Mouse (Mus musculus) midbrain, postnatal 0 days (tissue): ENCODE data around the gene Harbi1. TPM values are rescaled to one million over a fixed set of nuclear protein-coding genes. Genes with fewer than 3 reads are reported as not detected.

ENCODE experiments used
- ATAC-seq: fragments of 200-750 bp; cut with Nextera tagmentation; 2 replicates; pipeline ENCODE4 v1.8.0; 2017; ENCODE audit warnings: moderate number of reproducible peaks, mild to moderate bottlenecking, moderate TSS enrichment, moderate library complexity; ENCODE audit not compliant: low FRiP score
- DNase-seq: peaks from one replicate; pipeline ENCODE4 v3.0.0-alpha.2; 2015; ENCODE audit warnings: low spot score
- H3K27ac ChIP-seq: fragments of 300-500 bp; sonication (generic); 2 replicates; pipeline ENCODE4 v1.5.1; 2014; ENCODE audit warnings: low read depth, mild to moderate bottlenecking, low read length, mixed read lengths
- H3K27me3 ChIP-seq: fragments of 300-500 bp; sonication (generic); 2 replicates; pipeline ENCODE4 v1.6.1; 2014; ENCODE audit warnings: low read length, control low read depth, mixed read lengths; ENCODE audit not compliant: insufficient read depth
- H3K36me3 ChIP-seq: fragments of 300-500 bp; sonication (generic); 2 replicates; pipeline ENCODE4 v1.6.1; 2014; ENCODE audit warnings: low read length, control low read depth, mixed read lengths; ENCODE audit not compliant: insufficient read depth
- H3K4me1 ChIP-seq: fragments of 300-500 bp; sonication (generic); 2 replicates; pipeline ENCODE4 v1.6.1; 2014; ENCODE audit warnings: mild to moderate bottlenecking, control low read depth, antibody characterized with exemption, low read length, mixed read lengths; ENCODE audit not compliant: insufficient read depth
- H3K4me2 ChIP-seq: fragments of 300-500 bp; sonication (generic); 2 replicates; pipeline ENCODE4 v1.6.1; 2014; ENCODE audit warnings: low read depth, mild to moderate bottlenecking, low read length, mixed read lengths; ENCODE audit not compliant: poor library complexity, severe bottlenecking
- H3K4me3 ChIP-seq: fragments of 300-500 bp; sonication (generic); 2 replicates; pipeline ENCODE4 v1.5.1; 2014; ENCODE audit warnings: low read depth, mild to moderate bottlenecking, low read length, moderate library complexity
- H3K9ac ChIP-seq: fragments of 300-500 bp; sonication (generic); replicated peaks from 2 replicates; pipeline ENCODE4 v1.6.1; 2014; ENCODE audit warnings: mild to moderate bottlenecking, low read length, moderate library complexity, mixed read lengths; ENCODE audit not compliant: poor library complexity, severe bottlenecking
- H3K9me3 ChIP-seq: fragments of 300-500 bp; sonication (generic); 2 replicates; pipeline ENCODE4 v1.6.1; 2016; ENCODE audit warnings: low read length, control low read depth
- CTCF ChIP-seq: IDR thresholded peaks from 2 replicates; pipeline ENCODE4 v1.5.1; 2016; ENCODE audit warnings: antibody characterized with exemption, mild to moderate bottlenecking
- WGBS: fragments of 180-500 bp; shearing (Covaris S2); extraction: QIAGEN DNeasy Blood & Tissue Kit; methylation state at CpG from one replicate; pipeline ENCODE4 v1.1.7; 2014; 5-methylcytosine and 5-hydroxymethylcytosine counted together
- polyA plus RNA-seq: library from polyadenylated mRNA; unstranded; fragments of >200 nt; fragmentation: Nextera tagmentation; extraction: Ambion mirVana; gene quantifications from 2 replicates; pipeline ENCODE4 v1.2.1, GENCODE M21; 2015
- total RNA-seq: library from RNA; depleted of rRNA; stranded (reverse); fragments of >200 nt; gene quantifications from 2 replicates; pipeline ENCODE4 v1.2.3, GENCODE M21; 2014

Gene Harbi1
- total and polyA plus RNA-seq, 2 experiments from 2014 or later: 11.7 to 12.3 TPM

DNA sequence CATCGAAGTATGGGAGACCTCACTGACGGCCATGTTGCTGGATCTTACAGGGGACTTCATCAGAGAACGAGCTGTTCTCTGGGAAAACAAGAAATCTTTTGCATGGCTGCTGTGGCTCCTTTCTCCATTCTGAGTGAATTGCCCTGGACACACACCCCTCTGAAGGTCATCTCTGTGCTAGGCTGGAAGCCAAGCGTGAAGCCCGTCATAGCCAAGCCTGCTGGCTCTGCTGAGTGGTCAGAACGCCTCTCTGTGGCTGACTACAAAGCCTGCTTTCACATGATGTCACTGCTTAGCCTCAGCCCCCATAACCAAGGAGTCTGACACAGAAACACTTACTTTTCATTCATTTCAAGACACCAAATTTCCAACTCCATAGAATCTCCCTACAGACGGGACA, 21.2 kb upstream of the Harbi1 start:
- Histone ChIP-seq H3K4me3 (no peak overlapping the region), H3K27me3 (no peaks in the 10 kb centered on the region), H3K9ac (no peak overlapping the region), H3K4me2 (no peak overlapping the region), H3K27ac (no peak overlapping the region), H3K4me1 (no peaks in the 10 kb centered on the region), H3K36me3 (peaks cover 38% of the 10 kb centered on the region), H3K9me3 (no peaks in the 10 kb centered on the region)
- ATAC-seq (no peak), DNase-seq (no peak)
- no peak for TF ChIP-seq CTCF
- WGBS: 83% methylated on average over 7 of the region's 7 CpGs

DNA sequence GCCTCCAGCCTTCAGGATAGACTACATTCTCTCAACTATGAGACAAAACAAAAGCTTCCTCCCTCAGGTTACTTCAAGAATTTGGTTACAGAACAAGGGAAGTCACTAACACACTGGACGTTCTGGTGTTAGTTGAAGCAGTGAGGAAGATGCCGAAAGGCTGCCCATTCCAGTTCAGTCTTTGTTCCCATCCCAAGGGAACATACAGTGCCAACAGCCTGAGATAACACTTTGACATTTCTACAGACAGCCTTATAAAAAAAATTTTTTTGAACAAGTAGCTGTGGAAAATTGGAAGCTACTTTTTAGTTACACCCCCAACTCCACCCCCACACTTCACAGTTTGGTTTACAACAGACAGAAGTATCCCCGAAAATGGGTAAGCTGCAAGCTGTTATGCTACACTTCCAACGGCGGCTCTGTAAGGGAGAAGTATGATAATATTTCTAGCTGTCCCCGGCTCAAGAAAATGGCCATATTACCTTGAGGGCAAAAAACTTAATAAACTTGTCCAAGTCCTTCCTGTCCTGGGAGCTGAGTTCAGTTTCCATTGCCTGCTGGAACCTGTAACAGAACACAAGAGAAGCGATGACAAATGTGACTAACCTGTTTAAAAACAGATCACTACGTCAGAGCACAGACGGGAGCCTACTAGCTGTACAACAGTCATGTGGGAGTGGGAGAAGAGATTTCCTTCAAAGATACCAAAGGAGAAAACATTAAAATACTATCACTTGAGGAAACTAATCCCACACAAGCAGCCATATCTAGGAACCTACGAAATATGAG, 15.0 kb upstream of the Harbi1 start:
- DNase-seq: no peak
- Histone ChIP-seq H3K9ac (no peak overlapping the region), H3K27ac (no peak overlapping the region), H3K27me3 (no peaks in the 10 kb centered on the region), H3K4me2 (no peak overlapping the region), H3K9me3 (no peaks in the 10 kb centered on the region), H3K4me1 (no peaks in the 10 kb centered on the region), H3K36me3 (peaks cover 7% of the 10 kb centered on the region; the same call in 1 of the 2 replicates), H3K4me3 (no peak overlapping the region)
- WGBS: 92% methylated on average over 10 of the region's 10 CpGs
- no peak for ATAC-seq
- TF ChIP-seq CTCF: no peak

DNA sequence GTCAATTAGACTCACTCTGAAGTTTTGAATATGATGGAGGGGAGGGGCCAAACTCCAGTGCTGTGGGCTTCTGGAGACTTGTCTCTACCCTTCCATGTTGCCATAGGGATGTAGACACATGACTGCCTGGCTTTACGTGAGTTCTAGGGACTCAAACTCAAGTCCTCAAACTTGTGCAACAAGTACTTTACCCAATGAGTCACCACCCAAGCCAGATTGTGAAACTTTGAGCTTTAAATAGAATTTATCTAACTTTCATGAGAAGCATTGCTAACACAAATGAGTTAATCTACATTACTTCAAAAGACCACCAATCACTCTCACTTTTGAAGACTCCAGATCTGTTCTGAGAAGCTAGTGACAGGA, 14.4 kb upstream of the Harbi1 start:
- Histone ChIP-seq H3K36me3 (peaks cover 5% of the 10 kb centered on the region; the same call in 1 of the 2 replicates), H3K9ac (no peak overlapping the region), H3K27ac (no peak overlapping the region), H3K4me1 (no peaks in the 10 kb centered on the region), H3K9me3 (no peaks in the 10 kb centered on the region), H3K4me3 (no peak overlapping the region), H3K4me2 (no peak overlapping the region), H3K27me3 (no peaks in the 10 kb centered on the region)
- DNase-seq (no peak), ATAC-seq (no peak)
- no peak for TF ChIP-seq CTCF
- WGBS: 83% methylated on average over 1 of the region's 1 CpGs

DNA sequence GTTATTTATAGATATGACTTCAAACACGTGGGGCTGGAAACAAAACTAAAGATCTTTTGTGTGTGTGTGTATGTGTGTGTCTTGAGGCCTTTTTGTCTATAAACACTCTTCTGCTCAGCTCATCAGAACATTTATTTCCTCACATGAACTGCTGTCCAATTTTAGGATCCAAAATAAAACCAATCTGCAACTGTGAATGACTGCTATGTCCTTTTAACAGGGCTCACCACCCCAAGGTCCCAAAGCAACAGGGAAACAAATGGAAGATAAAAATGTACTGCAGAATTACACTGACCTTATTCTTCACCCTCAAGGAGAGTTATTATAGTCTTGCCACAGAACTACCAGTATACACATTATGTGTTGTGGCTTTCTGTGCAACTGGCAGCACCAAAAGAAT, 11.4 kb upstream of the Harbi1 start:
- Histone ChIP-seq H3K9me3 (no peaks in the 10 kb centered on the region), H3K36me3 (peaks cover 3% of the 10 kb centered on the region; the same call in 1 of the 2 replicates), H3K9ac (no peak overlapping the region), H3K4me3 (no peak overlapping the region), H3K4me1 (no peaks in the 10 kb centered on the region), H3K27me3 (no peaks in the 10 kb centered on the region), H3K27ac (no peak overlapping the region), H3K4me2 (no peak overlapping the region)
- no peak for ATAC-seq
- 83% methylated on average over 1 of the region's 1 CpGs for WGBS
- no peak for TF ChIP-seq CTCF
- no peak for DNase-seq

DNA sequence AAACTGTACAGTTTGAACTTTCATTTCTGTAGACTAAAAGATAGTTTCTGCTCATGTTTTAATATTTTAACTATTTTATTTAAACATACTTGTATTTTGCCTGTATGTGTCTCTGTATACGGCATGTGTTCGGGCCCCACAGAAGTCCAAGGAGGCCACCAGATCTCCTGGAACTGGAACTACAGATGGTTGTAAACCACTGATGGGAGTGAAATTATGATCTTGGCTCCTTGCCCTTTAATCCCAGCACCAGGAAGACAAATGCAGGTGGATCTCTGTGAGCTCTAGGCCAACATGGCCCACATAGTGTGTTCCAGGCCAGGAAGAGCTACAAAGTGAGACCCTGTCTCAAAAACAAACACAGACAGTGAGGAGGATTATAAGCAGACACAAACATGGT, 9.3 kb upstream of the Harbi1 start:
- no peaks in the 10 kb centered on the region for H3K36me3 ChIP-seq
- no peaks in the 10 kb centered on the region for H3K9me3 ChIP-seq
- WGBS: 100% methylated on average over 2 of the region's 2 CpGs
- H3K27me3 ChIP-seq: no peaks in the 10 kb centered on the region
- no peak for DNase-seq
- H3K27ac ChIP-seq: no peak overlapping the region
- no peak overlapping the region for H3K4me3 ChIP-seq
- no peak for ATAC-seq
- no peak overlapping the region for H3K9ac ChIP-seq
- TF ChIP-seq CTCF: no peak
- no peaks in the 10 kb centered on the region for H3K4me1 ChIP-seq
- H3K4me2 ChIP-seq: no peak overlapping the region

DNA sequence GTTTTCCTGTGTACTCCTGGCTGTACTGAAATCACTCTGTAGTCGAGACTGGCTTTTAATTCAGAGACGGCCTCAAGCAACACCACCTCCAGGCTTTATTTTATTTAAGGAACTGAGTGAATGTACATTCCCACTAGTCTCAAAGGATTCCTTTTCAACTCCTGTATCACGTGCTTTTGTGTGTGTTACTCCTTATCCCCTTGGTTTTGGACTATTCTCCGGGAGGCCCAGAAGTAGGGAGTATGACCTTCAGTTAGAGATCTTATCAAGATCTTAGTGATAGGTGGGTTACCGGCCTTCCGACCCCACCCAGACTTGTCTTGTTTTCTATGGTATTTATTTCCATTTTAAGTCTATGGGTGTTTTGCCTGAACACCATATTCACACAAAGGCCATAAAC, 4.9 kb upstream of the Harbi1 start:
- no peaks in the 10 kb centered on the region for H3K36me3 ChIP-seq
- no peaks in the 10 kb centered on the region for H3K9me3 ChIP-seq
- ATAC-seq (no peak), DNase-seq (no peak)
- no peak overlapping the region for H3K4me2 ChIP-seq
- WGBS: 83% methylated on average over 6 of the region's 6 CpGs
- H3K4me1 ChIP-seq: peaks cover 4% of the 10 kb centered on the region; the same call in 1 of the 2 replicates
- H3K27ac ChIP-seq: no peak overlapping the region
- no peak for TF ChIP-seq CTCF
- no peak overlapping the region for H3K9ac ChIP-seq
- H3K4me3 ChIP-seq: no peak overlapping the region
- no peaks in the 10 kb centered on the region for H3K27me3 ChIP-seq
